Mouse (Mus musculus) megakaryocyte, embryonic 14.5 days (primary cell): ENCODE measurements around the gene Rtn1.

ENCODE experiments used
- FLI1 ChIP-seq: IDR thresholded peaks from 2 replicates; pipeline ENCODE4 v1.6.1; 2012; ENCODE audit warnings: low read length, inconsistent platforms, mixed read lengths
- GATA1 ChIP-seq: IDR thresholded peaks from 3 replicates; pipeline ENCODE4 v1.6.1; 2012; ENCODE audit warnings: mixed read lengths, low read length, inconsistent platforms, borderline replicate concordance

GRCm38 (mm10) chr12:72422681-72423080, 13.8 kb upstream of the Rtn1 start:
- TF ChIP-seq FLI1 = no peak
- TF ChIP-seq GATA1 = no peak
